Mouse (Mus musculus) right cerebral cortex, adult 18-20 months (tissue): Measurements from ENCODE around the gene Vsig4.
A peak's percentile ranks its signal among the peaks of the same experiment; 100 is the strongest.
"Not testable (repeated sequence)": the region's sequence is repeated elsewhere in the genome, so short reads cannot be mapped to it uniquely, and the experiment has no call there.

Experiments
- DNase-seq: peaks from one replicate; pipeline ENCODE4 v3.0.0; 2022; ENCODE audit warnings: mixed read lengths

The Vsig4 gene

GRCm38 (mm10) chrX:96293338-96293737 is at the start of gene Vsig4:
Vsig4 (minus strand) TSS chrX:96293438.
- DNase-seq: no peak

GRCm38 (mm10) chrX:96339108-96339507 is 45.9 kb upstream of the Vsig4 start:
- no peak for DNase-seq

GRCm38 (mm10) chrX:96329764-96330163 is 36.5 kb upstream of the Vsig4 start:
- peak; percentile 1 for DNase-seq

GRCm38 (mm10) chrX:96256509-96256908 is 36.7 kb downstream of the Vsig4 start:
- DNase-seq: no peak

GRCm38 (mm10) chrX:96239644-96240043 is 53.6 kb downstream of the Vsig4 start:
- DNase-seq: no peak

GRCm38 (mm10) chrX:96239037-96239436 is 54.2 kb downstream of the Vsig4 start:
- no peak for DNase-seq

- DNase-seq: no peak
Measured at GRCm38 (mm10) chrX:96235775-96236174, 57.5 kb downstream of the Vsig4 start.

GRCm38 (mm10) chrX:96227030-96227429 is 66.2 kb downstream of the Vsig4 start:
- DNase-seq: no peak

- no peak for DNase-seq
Measured at GRCm38 (mm10) chrX:96225474-96225873, 67.8 kb downstream of the Vsig4 start.

GRCm38 (mm10) chrX:96224210-96224609 is 69.0 kb downstream of the Vsig4 start:
- DNase-seq: no peak

GRCm38 (mm10) chrX:96218088-96218487 is 75.2 kb downstream of the Vsig4 start:
- no peak for DNase-seq

- DNase-seq: no peak
Measured at GRCm38 (mm10) chrX:96206872-96207271, 86.4 kb downstream of the Vsig4 start.

- not testable (repeated sequence) for DNase-seq
Measured at GRCm38 (mm10) chrX:96205143-96205542, 88.1 kb downstream of the Vsig4 start.
